ENCODE assay signal across 8 mouse cellular contexts in genomic region chr16:13940139-13940846, GRCm38 (mm10). TPM values are rescaled to one million over a fixed set of nuclear protein-coding genes. Genes with fewer than 3 reads are reported as not detected.
A peak's percentile ranks its signal among the peaks of the same experiment; 100 is the strongest.
DNase-seq lines count a peak whose midpoint lies in the region; ATAC-seq lines count a peak whose summit lies in the region.

No protein-coding gene starts in this region.

- intact Hi-C loops in heart, postnatal 36 days (cut with DNase I), result no loop called here

- peaks cover 36% of the 10 kb centered on the region for H3K27me3 ChIP-seq in megakaryocyte, embryonic 14.5 days (replicated peaks)
- H3K27me3 ChIP-seq in forebrain, embryonic 10.5 days (ENCODE audit: poor library complexity, severe bottlenecking), result peaks cover 27% of the 10 kb centered on the region
- H3K27me3 ChIP-seq in liver, embryonic 13.5 days, result peaks cover 28% of the 10 kb centered on the region
- H3K27me3 ChIP-seq in neural tube, embryonic 15.5 days (replicated peaks), result no peaks in the 10 kb centered on the region

- peak overlapping the region; percentile 70 for H3K4me2 ChIP-seq in liver, embryonic 13.5 days
- H3K4me2 ChIP-seq in neural tube, embryonic 15.5 days, result peak overlapping the region; percentile 92

- H3K4me3 ChIP-seq in megakaryocyte, embryonic 14.5 days (replicated peaks), result peak overlapping the region; percentile 80
- peak overlapping the region; percentile 69 for H3K4me3 ChIP-seq in forebrain, embryonic 10.5 days
- H3K4me3 ChIP-seq in liver, embryonic 13.5 days (replicated peaks), result peak overlapping the region; percentile 49
- H3K4me3 ChIP-seq in neural tube, embryonic 15.5 days (replicated peaks), result peak overlapping the region; percentile 72

- no peak for ATAC-seq in megakaryocyte, adult 5-6 weeks (ENCODE audit: poor library complexity, severe bottlenecking)
- ATAC-seq in liver, embryonic 13.5 days (ENCODE audit: low read depth), result peak; percentile 50; the same call in 1 of the 2 replicates
- peak; percentile 99 for ATAC-seq in neural tube, embryonic 15.5 days (ENCODE audit: low FRiP score)
- ATAC-seq in activated CD4-positive, CD25-positive, alpha-beta regulatory T cell, adult 4 months, result no peak

- WGBS in forebrain, embryonic 10.5 days, result 4% methylated on average over 28 of the region's 28 CpGs
- WGBS in liver, embryonic 13.5 days (ENCODE audit: insufficient replicate concordance), result 9% methylated on average over 25 of the region's 28 CpGs
- 4% methylated on average over 28 of the region's 28 CpGs for WGBS in neural tube, embryonic 15.5 days

- no peak overlapping the region; the same call in 1 of the 2 replicates for H3K9ac ChIP-seq in liver, embryonic 13.5 days
- H3K9ac ChIP-seq in neural tube, embryonic 15.5 days (replicated peaks), result peak overlapping the region; percentile 74

- no peaks in the 10 kb centered on the region for H3K36me3 ChIP-seq in megakaryocyte, embryonic 14.5 days (replicated peaks; ENCODE audit: low read length)
- H3K36me3 ChIP-seq in forebrain, embryonic 10.5 days (replicated peaks), result no peaks in the 10 kb centered on the region
- no peaks in the 10 kb centered on the region for H3K36me3 ChIP-seq in liver, embryonic 13.5 days
- H3K36me3 ChIP-seq in neural tube, embryonic 15.5 days, result no peaks in the 10 kb centered on the region

- peak; percentile 65 for DNase-seq in forebrain, embryonic 10.5 days (ENCODE audit: extremely low spot score, low spot score)
- DNase-seq in heart, postnatal 36 days, result peak; percentile 8 to 11
- peak; percentile 84 for DNase-seq in layer of hippocampus, adult 11-12 months (ENCODE audit: low spot score)
- DNase-seq in liver, embryonic 13.5 days, result no peak

- H3K4me1 ChIP-seq in megakaryocyte, embryonic 14.5 days, result peaks cover 19% of the 10 kb centered on the region
- H3K4me1 ChIP-seq in forebrain, embryonic 10.5 days, result peaks cover 16% of the 10 kb centered on the region
- H3K4me1 ChIP-seq in liver, embryonic 13.5 days (replicated peaks), result 0 out of 2 replicates have a peak, but pooled peaks cover 5% of the 10 kb centered on the region
- H3K4me1 ChIP-seq in neural tube, embryonic 15.5 days, result peaks cover 18% of the 10 kb centered on the region

- peak overlapping the region; percentile 72 for H3K27ac ChIP-seq in forebrain, embryonic 10.5 days
- H3K27ac ChIP-seq in liver, embryonic 13.5 days, result no peak overlapping the region
- H3K27ac ChIP-seq in neural tube, embryonic 15.5 days (replicated peaks), result peak overlapping the region; percentile 80

- peaks cover 2% of the 10 kb centered on the region; the same call in 1 of the 2 replicates for H3K9me3 ChIP-seq in megakaryocyte, embryonic 14.5 days
- no peaks in the 10 kb centered on the region for H3K9me3 ChIP-seq in forebrain, embryonic 10.5 days
- H3K9me3 ChIP-seq in liver, embryonic 13.5 days (replicated peaks), result no peaks in the 10 kb centered on the region
- H3K9me3 ChIP-seq in neural tube, embryonic 15.5 days (replicated peaks), result no peaks in the 10 kb centered on the region

RNA-seq across cellular contexts. Expression of gene Mpv17l, which starts 37.3 kb away (rescaled TPM):
- polyA plus RNA-seq in megakaryocyte, embryonic 14.5 days (2012; ENCODE audit: insufficient read depth, low replicate concordance), result 0.20 TPM in 1 of 2 replicates, not detected in the other
- 0.87 and 1.7 TPM in 2 replicates for total RNA-seq in megakaryocyte, adult 5-6 weeks (2015)
- total RNA-seq in megakaryocyte, adult 5-6 weeks (2017), result 0.12 and 0.37 TPM in 2 replicates
- 3.1 TPM in 2 replicates for polyA plus RNA-seq in forebrain, embryonic 10.5 days (2016; fragmentation: Nextera tagmentation; extraction: Ambion mirVana)
- total RNA-seq in heart, postnatal 36 days (2021), result 1 to 10 TPM in 1 of 2 experiments, under 1 TPM in 1; 0.76 to 1.4 TPM
- polyA plus RNA-seq in liver, embryonic 13.5 days (2015; fragmentation: Nextera tagmentation; extraction: Ambion mirVana), result 1.1 and 1.4 TPM in 2 replicates
- polyA plus RNA-seq in neural tube, embryonic 15.5 days (2015; fragmentation: Nextera tagmentation; extraction: Ambion mirVana), result 40.3 and 46.7 TPM in 2 replicates
- polyA plus RNA-seq in activated CD4-positive, CD25-positive, alpha-beta regulatory T cell, adult 4 months (2017; shearing (Covaris generic)), result 1 to 10 TPM in 1 of 2 experiments, under 1 TPM in 1; 0.24 to 1.4 TPM

RNA-seq across cellular contexts. Expression of gene Pdxdc1, which starts 37.4 kb away (rescaled TPM):
- 5.4 and 11.4 TPM in 2 replicates for polyA plus RNA-seq in megakaryocyte, embryonic 14.5 days (2012; ENCODE audit: insufficient read depth, low replicate concordance)
- total RNA-seq in megakaryocyte, adult 5-6 weeks (2015), result 38.3 and 46.8 TPM in 2 replicates
- 44.7 and 56.9 TPM in 2 replicates for total RNA-seq in megakaryocyte, adult 5-6 weeks (2017)
- polyA plus RNA-seq in forebrain, embryonic 10.5 days (2016; fragmentation: Nextera tagmentation; extraction: Ambion mirVana), result 70.7 and 71.2 TPM in 2 replicates
- 10 to 100 TPM; 82.7 to 86.9 TPM for total RNA-seq in heart, postnatal 36 days (2021)
- polyA plus RNA-seq in liver, embryonic 13.5 days (2015; fragmentation: Nextera tagmentation; extraction: Ambion mirVana), result 24.2 and 28.0 TPM in 2 replicates
- 70.4 and 71.1 TPM in 2 replicates for polyA plus RNA-seq in neural tube, embryonic 15.5 days (2015; fragmentation: Nextera tagmentation; extraction: Ambion mirVana)
- polyA plus RNA-seq in activated CD4-positive, CD25-positive, alpha-beta regulatory T cell, adult 4 months (2017; shearing (Covaris generic)), result 10 to 100 TPM; 18.9 to 20.4 TPM

RNA-seq across cellular contexts. Expression of gene 2900011O08Rik, which starts 46.1 kb away (rescaled TPM):
- polyA plus RNA-seq in megakaryocyte, embryonic 14.5 days (2012; ENCODE audit: insufficient read depth, low replicate concordance), result 0.43 TPM in 1 of 2 replicates, not detected in the other
- not detected in 2 replicates for total RNA-seq in megakaryocyte, adult 5-6 weeks (2015)
- not detected in 2 replicates for total RNA-seq in megakaryocyte, adult 5-6 weeks (2017)
- polyA plus RNA-seq in forebrain, embryonic 10.5 days (2016; fragmentation: Nextera tagmentation; extraction: Ambion mirVana), result 13.1 and 15.0 TPM in 2 replicates
- total RNA-seq in heart, postnatal 36 days (2021), result not detected
- 0.10 and 0.15 TPM in 2 replicates for polyA plus RNA-seq in liver, embryonic 13.5 days (2015; fragmentation: Nextera tagmentation; extraction: Ambion mirVana)
- 161 and 186 TPM in 2 replicates for polyA plus RNA-seq in neural tube, embryonic 15.5 days (2015; fragmentation: Nextera tagmentation; extraction: Ambion mirVana)
- polyA plus RNA-seq in activated CD4-positive, CD25-positive, alpha-beta regulatory T cell, adult 4 months (2017; shearing (Covaris generic)), result under 1 TPM in 1 of 2 experiments, not detected in 1; 0.50 TPM

RNA-seq across cellular contexts. Expression of gene Ifitm7, which starts 46.4 kb away (rescaled TPM):
- 0.76 TPM in 1 of 2 replicates, not detected in the other for polyA plus RNA-seq in megakaryocyte, embryonic 14.5 days (2012; ENCODE audit: insufficient read depth, low replicate concordance)
- not detected in 2 replicates for total RNA-seq in megakaryocyte, adult 5-6 weeks (2015)
- total RNA-seq in megakaryocyte, adult 5-6 weeks (2017), result 0.22 TPM in 1 of 2 replicates, not detected in the other
- polyA plus RNA-seq in forebrain, embryonic 10.5 days (2016; fragmentation: Nextera tagmentation; extraction: Ambion mirVana), result 0.95 and 1.7 TPM in 2 replicates
- total RNA-seq in heart, postnatal 36 days (2021), result not detected
- polyA plus RNA-seq in liver, embryonic 13.5 days (2015; fragmentation: Nextera tagmentation; extraction: Ambion mirVana), result not detected in 2 replicates
- polyA plus RNA-seq in neural tube, embryonic 15.5 days (2015; fragmentation: Nextera tagmentation; extraction: Ambion mirVana), result 0.66 and 0.74 TPM in 2 replicates
- polyA plus RNA-seq in activated CD4-positive, CD25-positive, alpha-beta regulatory T cell, adult 4 months (2017; shearing (Covaris generic)), result not detected

Comparison
In these comparisons a context has a peak if more than half of its experiments do, and no peak if none do; other contexts are left out.
1. ATAC-seq: peak in liver, embryonic 13.5 days (single experiment) and neural tube, embryonic 15.5 days (single experiment); none in megakaryocyte, adult 5-6 weeks (single experiment) and activated CD4-positive, CD25-positive, alpha-beta regulatory T cell, adult 4 months (single experiment).
2. RNA of gene 2900011O08Rik, which starts 46.1 kb away (polyA plus RNA-seq): 161 to 186 TPM in neural tube, embryonic 15.5 days; 13.1 to 15.0 TPM in forebrain, embryonic 10.5 days, 0.50 TPM in activated CD4-positive, CD25-positive, alpha-beta regulatory T cell, adult 4 months, 0.43 TPM in megakaryocyte, embryonic 14.5 days and 0.10 to 0.15 TPM in liver, embryonic 13.5 days; every median in the first group is over 10 times any median in the second.
3. Peak in every context shown above with its lines, with median percentiles within 50 percentile points of each other: H3K4me3 ChIP-seq.